Mouse (Mus musculus): ENCODE data around the gene Nsd1. TPM values are rescaled to one million over a fixed set of nuclear protein-coding genes. Genes with fewer than 3 reads are reported as not detected.
A peak's percentile ranks its signal among the peaks of the same experiment; 100 is the strongest.

Gene Nsd1
- total RNA-seq, 1 experiment from 2014 or later = 232 TPM

GRCm38 (mm10) chr13:55321434-55322129, 112.0 kb downstream of the Nsd1 start, which contains the start of gene Rab24:
TSS of gene Rab24 (minus strand) at chr13:55321946.
- peak; percentile 67 for ATAC-seq (ENCODE audit: extremely low read depth, insufficient number of reproducible peaks, low FRiP score, poor library complexity, severe bottlenecking)

DNA sequence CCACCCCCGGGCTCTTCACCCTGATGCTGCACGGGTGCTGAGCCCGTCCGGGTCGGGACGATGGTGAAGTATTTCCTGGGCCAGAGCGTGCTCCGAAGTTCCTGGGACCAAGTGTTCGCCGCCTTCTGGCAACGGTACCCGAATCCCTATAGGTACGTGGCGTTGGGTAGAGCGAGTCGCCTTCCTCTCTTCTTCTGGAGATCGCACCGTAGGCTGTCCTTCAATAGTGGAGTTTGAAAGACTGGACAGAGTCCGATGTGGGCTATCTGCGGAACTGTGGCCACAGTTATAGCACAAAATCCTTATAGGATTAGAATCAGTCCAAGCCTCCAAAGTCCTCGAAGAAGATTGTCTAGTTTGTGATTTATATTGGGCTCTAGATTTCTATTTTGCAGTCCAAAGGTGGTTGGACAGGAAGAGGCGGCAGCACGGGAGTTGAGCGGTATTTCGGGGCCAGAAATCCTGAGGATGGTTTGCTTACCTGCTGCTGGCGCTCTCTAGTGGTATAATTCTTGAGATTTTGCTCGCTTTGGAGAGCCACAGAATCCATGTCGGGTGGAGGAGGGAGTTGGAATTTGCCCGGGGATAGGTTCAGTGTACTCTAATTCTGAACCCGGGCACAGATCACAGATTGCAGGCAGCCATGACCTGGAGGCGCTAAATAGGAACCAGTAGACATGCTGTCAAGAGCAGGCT, 112.7 kb downstream of the Nsd1 start:
- no peak for ATAC-seq (ENCODE audit: extremely low read depth, insufficient number of reproducible peaks, low FRiP score, poor library complexity, severe bottlenecking)

DNA sequence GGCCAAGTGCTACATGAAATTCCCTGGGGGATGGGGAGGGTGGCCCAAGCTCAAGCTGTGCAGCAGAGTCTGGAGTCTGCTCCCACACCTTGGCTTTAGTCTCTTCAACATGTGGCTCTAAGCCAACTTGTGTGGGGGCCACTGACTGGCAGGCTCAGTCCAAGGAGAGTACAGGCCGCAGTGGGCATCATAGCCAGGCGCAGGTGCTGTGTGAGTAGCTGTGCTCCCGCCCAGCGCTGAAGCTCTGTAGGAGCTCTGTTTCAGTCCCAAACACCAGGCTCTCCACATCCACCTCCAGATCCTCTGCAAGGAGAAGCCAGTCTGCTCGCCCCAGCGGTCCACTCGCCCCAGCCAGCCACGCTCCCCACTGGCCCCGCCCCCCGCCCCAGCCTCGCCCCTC, 116.0 kb downstream of the Nsd1 start:
- ATAC-seq (ENCODE audit: extremely low read depth, insufficient number of reproducible peaks, low FRiP score, poor library complexity, severe bottlenecking) = no peak

GRCm38 (mm10) chr13:55327169-55327568, 117.6 kb downstream of the Nsd1 start:
- no peak for ATAC-seq (ENCODE audit: extremely low read depth, insufficient number of reproducible peaks, low FRiP score, poor library complexity, severe bottlenecking)

- ATAC-seq (ENCODE audit: extremely low read depth, insufficient number of reproducible peaks, low FRiP score, poor library complexity, severe bottlenecking) = peak; percentile 80
These were observed 118.1 kb downstream of the Nsd1 start for GRCm38 (mm10) chr13:55327633-55328032.

DNA sequence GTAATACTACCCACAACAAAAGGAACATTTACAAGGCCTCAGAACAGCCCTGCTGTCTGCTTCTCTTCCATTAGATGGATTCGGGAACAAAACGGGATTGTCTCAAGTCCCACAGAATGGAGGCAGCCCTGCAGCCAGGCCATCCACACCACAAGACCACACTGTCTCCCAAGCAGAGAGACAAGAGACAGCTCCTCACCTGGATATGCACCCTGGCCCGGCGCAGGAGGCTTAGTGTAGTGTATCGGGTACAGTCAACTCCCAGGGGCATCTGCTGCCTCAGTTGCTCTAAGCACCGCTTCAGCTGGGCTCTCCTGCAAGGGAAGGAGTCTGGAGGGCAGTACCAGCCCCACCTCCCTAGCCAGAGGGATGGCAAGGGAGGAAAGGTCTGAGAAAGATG, 118.6 kb downstream of the Nsd1 start:
- no peak for ATAC-seq (ENCODE audit: extremely low read depth, insufficient number of reproducible peaks, low FRiP score, poor library complexity, severe bottlenecking)

GRCm38 (mm10) chr13:55328641-55329040, 119.1 kb downstream of the Nsd1 start:
- no peak for ATAC-seq (ENCODE audit: extremely low read depth, insufficient number of reproducible peaks, low FRiP score, poor library complexity, severe bottlenecking)

GRCm38 (mm10) chr13:55329109-55329682, 119.6 kb downstream of the Nsd1 start:
- no peak for ATAC-seq (ENCODE audit: extremely low read depth, insufficient number of reproducible peaks, low FRiP score, poor library complexity, severe bottlenecking)

DNA sequence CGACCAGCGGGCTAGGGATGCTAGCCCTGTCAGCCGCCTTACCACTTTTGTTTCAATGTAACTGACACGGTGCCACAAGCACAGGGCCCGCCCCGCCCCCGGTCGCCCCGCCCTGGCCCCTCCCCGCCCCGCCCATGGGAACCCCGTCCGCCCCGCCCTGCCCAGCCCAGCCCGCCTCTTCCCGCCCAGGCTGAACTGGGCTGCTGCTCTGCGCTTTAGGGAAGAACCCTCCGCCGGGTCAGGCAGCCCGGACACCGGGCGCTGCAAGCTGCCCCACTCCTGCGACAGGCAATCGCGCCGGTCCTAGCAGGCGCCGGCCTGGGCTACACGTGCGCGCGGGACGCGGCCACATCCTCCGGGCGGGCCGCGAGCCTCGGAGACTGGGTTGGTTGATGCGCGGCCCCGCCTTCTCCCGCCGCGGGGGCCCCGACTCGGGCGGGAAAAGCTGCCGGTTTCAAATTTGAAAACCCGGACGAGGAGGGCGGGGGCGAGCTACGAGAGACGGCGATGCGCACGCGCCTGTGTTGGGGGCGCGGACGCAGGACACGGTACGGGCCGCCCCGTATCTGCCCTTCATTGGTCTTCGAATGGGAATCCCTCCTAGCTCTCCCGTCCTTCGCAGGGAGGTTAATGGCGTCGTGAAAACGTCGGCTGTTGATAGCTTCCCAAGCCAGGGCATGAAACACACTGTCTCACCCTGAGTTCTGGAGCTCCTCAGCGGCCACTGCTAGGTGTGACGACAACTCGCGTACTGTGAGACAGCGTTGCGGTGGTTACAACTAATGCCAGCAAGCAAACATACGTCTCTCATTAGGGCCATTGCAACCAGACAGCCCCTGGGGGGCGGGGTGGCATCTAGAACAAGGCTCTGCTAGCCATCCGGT, 120.3 kb downstream of the Nsd1 start, which contains the start of gene Mxd3:
Gene Mxd3 (minus strand): TSS at position 141 of the 884 bp plus-strand sequence.
- peak; percentile 43 for ATAC-seq (ENCODE audit: extremely low read depth, insufficient number of reproducible peaks, low FRiP score, poor library complexity, severe bottlenecking)

DNA sequence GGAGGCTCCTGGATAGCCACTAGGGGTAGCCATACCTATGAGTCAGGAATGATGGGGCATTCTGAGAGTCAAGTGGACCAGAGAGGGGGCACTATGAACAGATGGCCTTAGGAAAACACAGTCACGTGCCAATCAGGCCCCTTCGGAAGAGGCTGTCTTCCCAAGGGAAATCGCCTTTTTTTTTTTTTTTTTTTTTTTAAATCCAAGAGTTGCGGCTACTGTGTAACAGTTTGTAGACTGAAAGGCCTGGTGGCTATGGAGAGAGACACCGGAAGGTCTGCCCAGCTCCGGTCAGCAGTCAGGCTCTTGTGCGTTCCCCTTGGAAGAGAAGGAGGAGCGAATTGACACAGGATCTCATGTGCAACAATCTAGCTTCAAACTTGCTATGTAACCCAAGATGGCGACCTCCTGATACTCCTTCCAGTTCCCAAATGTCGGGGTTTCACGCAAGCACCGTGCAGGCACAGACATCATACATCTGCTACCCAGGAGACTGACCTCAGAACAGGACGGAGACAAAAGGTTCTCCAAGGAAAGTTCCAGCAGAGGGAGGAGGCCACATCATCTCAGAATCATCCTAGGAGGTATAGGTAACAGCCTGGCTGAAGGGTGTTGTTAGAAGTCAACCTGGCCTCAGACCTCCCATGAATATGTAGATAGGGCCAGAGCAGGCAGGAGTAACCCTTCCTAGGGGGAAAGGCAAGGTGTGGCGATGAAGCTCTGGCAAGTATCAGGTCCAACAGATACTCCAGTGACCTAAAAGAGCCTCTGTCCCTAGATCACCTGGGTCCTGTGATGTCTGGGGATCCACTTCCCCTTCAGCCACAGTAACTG, 121.2 kb downstream of the Nsd1 start:
- ATAC-seq (ENCODE audit: extremely low read depth, insufficient number of reproducible peaks, low FRiP score, poor library complexity, severe bottlenecking) = no peak

DNA sequence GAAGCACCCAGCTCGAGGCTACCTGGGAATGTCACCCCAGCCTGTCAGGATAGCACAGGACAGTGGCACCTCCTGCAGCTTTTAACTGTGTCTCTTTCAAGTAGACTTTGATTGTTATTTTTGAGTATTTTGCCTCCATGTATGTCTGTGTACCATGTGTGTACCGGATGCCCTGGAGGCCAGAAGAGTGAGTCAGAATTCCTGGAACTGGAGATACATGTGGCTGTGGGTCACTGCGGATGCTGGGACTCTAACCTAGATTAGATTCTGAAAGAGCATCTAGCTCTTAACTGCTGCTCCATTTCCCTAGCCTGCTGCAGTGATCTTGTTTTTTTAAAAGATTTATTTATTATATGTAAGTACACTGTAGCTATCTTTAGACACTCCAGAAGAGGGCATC, 122.7 kb downstream of the Nsd1 start:
- ATAC-seq (ENCODE audit: extremely low read depth, insufficient number of reproducible peaks, low FRiP score, poor library complexity, severe bottlenecking) = no peak

DNA sequence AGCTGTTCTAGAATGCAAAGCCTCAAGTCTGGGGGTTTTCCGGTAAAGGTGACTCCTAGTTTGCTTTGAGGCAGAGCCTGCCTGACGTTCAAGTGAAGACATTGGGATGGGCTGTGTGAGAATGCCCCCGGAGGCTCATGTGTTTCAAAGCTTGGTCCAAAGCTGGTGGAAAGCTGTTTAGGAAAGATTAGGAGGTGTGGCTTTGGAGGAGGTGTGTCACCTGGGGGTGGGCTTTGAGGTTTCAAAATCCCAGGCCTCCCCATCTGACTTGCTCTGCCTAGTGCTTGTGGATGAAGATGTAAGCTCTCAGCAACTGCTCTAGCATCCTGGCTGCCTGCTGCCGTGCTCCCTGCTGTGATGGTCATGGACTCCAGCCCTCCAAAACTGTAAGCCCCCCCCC, 126.1 kb downstream of the Nsd1 start:
- no peak for ATAC-seq (ENCODE audit: extremely low read depth, insufficient number of reproducible peaks, low FRiP score, poor library complexity, severe bottlenecking)

GRCm38 (mm10) chr13:55337341-55337975, 127.9 kb downstream of the Nsd1 start:
- no peak for ATAC-seq (ENCODE audit: extremely low read depth, insufficient number of reproducible peaks, low FRiP score, poor library complexity, severe bottlenecking)

GRCm38 (mm10) chr13:55338131-55339054, 128.8 kb downstream of the Nsd1 start:
- no peak for ATAC-seq (ENCODE audit: extremely low read depth, insufficient number of reproducible peaks, low FRiP score, poor library complexity, severe bottlenecking)

GRCm38 (mm10) chr13:55339259-55339658, 129.7 kb downstream of the Nsd1 start:
- ATAC-seq (ENCODE audit: extremely low read depth, insufficient number of reproducible peaks, low FRiP score, poor library complexity, severe bottlenecking) = no peak

DNA sequence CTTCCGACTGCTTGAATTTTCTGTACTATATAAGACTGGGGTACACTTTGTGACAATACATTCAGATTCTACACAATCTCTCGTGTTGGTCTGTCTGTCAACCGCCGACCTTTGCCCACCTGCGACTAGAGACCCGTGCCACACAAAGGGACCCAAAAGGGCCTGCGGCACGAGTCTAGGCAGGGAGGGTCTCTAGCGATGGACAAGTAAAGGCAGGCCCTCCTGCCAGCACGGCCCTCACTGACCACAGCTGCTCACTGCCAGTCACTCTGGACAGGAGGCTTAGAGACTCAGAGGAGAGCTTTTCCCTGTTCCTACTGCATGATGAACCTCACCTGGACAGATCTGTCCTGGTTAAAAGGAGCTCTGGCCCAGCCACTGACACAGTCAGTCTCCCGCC, 132.9 kb downstream of the Nsd1 start:
- ATAC-seq (ENCODE audit: extremely low read depth, insufficient number of reproducible peaks, low FRiP score, poor library complexity, severe bottlenecking) = no peak

DNA sequence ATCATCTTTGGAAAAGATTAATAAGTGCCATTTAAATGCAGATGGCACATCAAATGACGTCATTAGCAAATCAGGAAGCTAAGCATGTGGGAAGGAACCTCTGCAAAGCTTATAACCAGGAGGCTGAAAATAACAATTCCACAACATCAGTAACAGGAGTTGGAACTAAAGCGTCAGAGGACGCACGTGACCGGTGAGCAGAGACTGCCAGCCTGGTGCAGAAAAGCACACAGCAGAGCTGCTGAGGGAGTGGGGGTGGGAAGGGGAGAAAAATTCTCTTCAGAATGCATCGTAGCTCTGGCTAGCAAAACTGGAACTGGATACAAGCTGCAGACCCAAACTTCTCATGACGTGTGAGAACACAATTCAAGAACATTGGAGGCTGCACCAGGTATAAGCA, 134.7 kb downstream of the Nsd1 start:
- ATAC-seq (ENCODE audit: extremely low read depth, insufficient number of reproducible peaks, low FRiP score, poor library complexity, severe bottlenecking) = no peak

Measured in neutrophil, adult 5-6 weeks (primary cell).